Mouse (Mus musculus) kidney, postnatal 0 days (tissue): ENCODE results near the gene Slc9a3r1. TPM values are rescaled to one million over a fixed set of nuclear protein-coding genes. Genes with fewer than 3 reads are reported as not detected.

Experiments
- ATAC-seq: fragments of 200-750 bp; cut with Nextera tagmentation; replicated peaks from 2 replicates; pipeline ENCODE4 v1.8.0; 2017; ENCODE audit warnings: low read depth, moderate number of reproducible peaks, moderate TSS enrichment, moderate library complexity; ENCODE audit not compliant: low FRiP score
- DNase-seq: peaks from one replicate; pipeline ENCODE4 v3.0.0-alpha.2; 2016; ENCODE audit warnings: low spot score
- H3K27ac ChIP-seq: fragments of 300-500 bp; sonication (generic); 2 replicates; pipeline ENCODE4 v1.5.1; 2014; ENCODE audit warnings: mild to moderate bottlenecking
- H3K27me3 ChIP-seq: fragments of 300-500 bp; sonication (generic); 2 replicates; pipeline ENCODE4 v1.6.1; 2014; ENCODE audit warnings: low read length, mixed read lengths; ENCODE audit not compliant: insufficient read depth
- H3K36me3 ChIP-seq: fragments of 300-500 bp; sonication (generic); 2 replicates; pipeline ENCODE4 v1.6.1; 2014; ENCODE audit warnings: low read length, mixed read lengths; ENCODE audit not compliant: insufficient read depth
- H3K4me1 ChIP-seq: fragments of 300-500 bp; sonication (generic); replicated peaks from 2 replicates; pipeline ENCODE4 v1.6.1; 2014; ENCODE audit warnings: antibody characterized with exemption, low read length, mixed read lengths; ENCODE audit not compliant: insufficient read depth
- H3K4me2 ChIP-seq: fragments of 300-500 bp; sonication (generic); 2 replicates; pipeline ENCODE4 v1.6.1; 2014; ENCODE audit warnings: mild to moderate bottlenecking, low read length, moderate library complexity, mixed read lengths
- H3K4me3 ChIP-seq: fragments of 300-500 bp; sonication (generic); replicated peaks from 2 replicates; pipeline ENCODE4 v1.5.1; 2014; ENCODE audit warnings: low read depth, low read length
- H3K9ac ChIP-seq: fragments of 300-500 bp; sonication (generic); 2 replicates; pipeline ENCODE4 v1.6.1; 2014; ENCODE audit warnings: low read depth, low read length
- H3K9me3 ChIP-seq: fragments of 300-500 bp; sonication (generic); replicated peaks from 2 replicates; pipeline ENCODE4 v1.6.1; 2016; ENCODE audit warnings: low read length, inconsistent platforms, mixed read lengths
- CTCF ChIP-seq: IDR thresholded peaks from 2 replicates; pipeline ENCODE4 v1.5.1; 2016; ENCODE audit warnings: antibody characterized with exemption, low read depth, mild to moderate bottlenecking, moderate library complexity
- WGBS: fragments of 180-500 bp; shearing (Covaris S2); extraction: QIAGEN DNeasy Blood & Tissue Kit; methylation state at CpG from one replicate; pipeline ENCODE4 v1.1.7; 2014; 5-methylcytosine and 5-hydroxymethylcytosine counted together
- polyA plus RNA-seq: library from polyadenylated mRNA; unstranded; fragments of >200 nt; fragmentation: Nextera tagmentation; extraction: Ambion mirVana; gene quantifications from 2 replicates; pipeline ENCODE4 v1.2.1, GENCODE M21; 2015

Slc9a3r1 gene
- polyA plus RNA-seq, 1 experiment from 2014 or later: 163 TPM

DNA sequence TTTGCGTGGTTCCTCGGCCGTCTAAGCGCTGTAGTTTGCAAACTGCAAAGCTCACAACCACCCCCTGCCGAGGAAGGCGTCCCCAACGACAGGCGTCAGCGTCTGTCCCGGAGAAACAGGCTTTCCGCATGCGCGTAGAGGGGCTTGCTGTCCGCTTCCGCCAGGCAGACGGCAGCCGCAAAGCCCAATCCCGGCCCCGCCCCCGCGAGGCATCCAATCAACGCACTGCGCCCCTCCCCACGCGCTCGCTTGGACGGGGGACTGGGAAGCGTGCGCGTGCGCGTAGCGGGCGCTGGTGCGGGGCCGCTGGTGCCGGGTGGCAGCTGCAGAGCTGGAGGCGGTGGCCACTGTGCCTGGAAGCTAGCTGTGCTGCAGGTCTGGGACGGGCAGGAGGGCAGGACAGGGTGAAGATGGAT is 24.1 kb downstream of the Slc9a3r1 start, which contains the start of gene Tmem104:
Gene Tmem104 (plus strand): TSS at position 264 of the 416 bp plus-strand sequence.
- DNase-seq (peak; percentile 99), ATAC-seq (peak; percentile 89)
- TF ChIP-seq CTCF: peak; percentile 36; the same call in 1 of the 2 replicates
- under 1% methylated on average over 39 of the region's 39 CpGs for WGBS
- Histone ChIP-seq H3K36me3 (no peaks in the 10 kb centered on the region), H3K27ac (peak within 1 kb of the TSS; percentile 81), H3K4me2 (peak within 1 kb of the TSS; percentile 95), H3K9ac (peak within 1 kb of the TSS; percentile 78), H3K4me3 (peak within 1 kb of the TSS; percentile 58), H3K4me1 (peaks cover 12% of the 10 kb centered on the region), H3K27me3 (no peaks in the 10 kb centered on the region), H3K9me3 (no peaks in the 10 kb centered on the region)

DNA sequence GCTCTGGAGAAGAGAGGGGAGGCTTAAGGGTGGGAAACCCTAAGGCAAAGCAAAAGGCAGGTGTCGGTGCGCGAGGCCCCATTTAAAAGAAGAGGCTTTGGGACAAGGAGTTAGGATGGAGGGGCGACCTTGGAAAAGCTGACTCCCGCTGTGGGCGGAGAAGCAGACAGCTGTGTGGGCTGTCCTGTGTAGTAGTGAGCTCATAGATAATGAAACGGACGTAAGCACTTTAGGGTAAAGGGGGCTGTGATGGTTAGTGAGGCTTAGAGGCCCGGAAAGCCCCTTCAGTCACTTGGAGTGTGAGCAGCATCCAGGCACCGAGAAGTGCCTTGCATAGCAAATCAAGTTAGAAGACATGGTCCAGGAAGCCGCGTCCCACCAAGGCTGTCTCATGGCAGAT is 24.6 kb downstream of the Slc9a3r1 start, which contains the start of gene Nat9:
Gene Nat9 (minus strand): TSS at position 167 of the 400 bp plus-strand sequence.
- H3K4me2 ChIP-seq: peak within 1 kb of the TSS; percentile 95
- DNase-seq (no peak), ATAC-seq (no peak)
- no peaks in the 10 kb centered on the region for H3K27me3 ChIP-seq
- TF ChIP-seq CTCF: no peak
- H3K9ac ChIP-seq: peak within 1 kb of the TSS; percentile 78
- peak within 1 kb of the TSS; percentile 58 for H3K4me3 ChIP-seq
- 10% methylated on average over 12 of the region's 12 CpGs for WGBS
- H3K9me3 ChIP-seq: no peaks in the 10 kb centered on the region
- H3K4me1 ChIP-seq: peaks cover 13% of the 10 kb centered on the region
- H3K27ac ChIP-seq: peak within 1 kb of the TSS; percentile 81
- H3K36me3 ChIP-seq: no peaks in the 10 kb centered on the region

DNA sequence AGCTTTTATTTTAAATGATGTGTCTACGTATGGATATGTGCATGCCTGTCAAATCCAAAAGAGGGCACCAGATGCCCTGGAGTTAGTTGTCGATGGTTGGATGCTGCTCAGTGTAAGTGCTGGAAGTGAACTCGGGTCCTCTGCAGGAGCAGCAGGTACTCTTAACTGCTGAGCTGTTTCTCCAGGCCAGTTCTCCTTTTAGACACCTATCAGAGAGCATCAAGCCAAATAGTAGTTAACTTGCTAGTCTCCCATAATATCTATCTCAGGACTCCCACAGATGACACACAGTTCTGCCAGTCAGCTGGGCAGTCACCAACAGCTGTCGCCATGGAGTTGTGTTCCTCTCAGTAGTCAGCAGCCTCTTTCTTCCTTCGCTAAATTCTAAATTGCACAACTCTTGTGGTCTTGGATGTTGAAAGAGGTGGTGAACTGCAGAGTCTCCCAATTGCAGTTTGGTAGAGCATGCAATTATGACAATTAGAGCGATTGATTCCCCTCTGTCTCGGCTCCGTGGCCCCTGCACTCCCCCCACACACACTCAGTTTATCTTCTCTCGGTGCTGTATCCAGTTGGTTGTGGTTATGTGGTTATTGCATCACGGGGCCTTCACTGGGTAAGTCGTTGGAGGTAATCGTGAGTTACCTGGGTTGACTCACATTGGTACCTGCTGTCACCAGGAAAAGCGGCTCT is 25.5 kb downstream of the Slc9a3r1 start:
- H3K4me3 ChIP-seq: no peak overlapping the region
- 87% methylated on average over 13 of the region's 13 CpGs for WGBS
- peaks cover 13% of the 10 kb centered on the region for H3K4me1 ChIP-seq
- no peaks in the 10 kb centered on the region for H3K36me3 ChIP-seq
- no peak for TF ChIP-seq CTCF
- ATAC-seq (no peak), DNase-seq (no peak)
- H3K9me3 ChIP-seq: no peaks in the 10 kb centered on the region
- H3K4me2 ChIP-seq: no peak overlapping the region
- no peak overlapping the region for H3K27ac ChIP-seq
- H3K27me3 ChIP-seq: no peaks in the 10 kb centered on the region
- H3K9ac ChIP-seq: no peak overlapping the region

DNA sequence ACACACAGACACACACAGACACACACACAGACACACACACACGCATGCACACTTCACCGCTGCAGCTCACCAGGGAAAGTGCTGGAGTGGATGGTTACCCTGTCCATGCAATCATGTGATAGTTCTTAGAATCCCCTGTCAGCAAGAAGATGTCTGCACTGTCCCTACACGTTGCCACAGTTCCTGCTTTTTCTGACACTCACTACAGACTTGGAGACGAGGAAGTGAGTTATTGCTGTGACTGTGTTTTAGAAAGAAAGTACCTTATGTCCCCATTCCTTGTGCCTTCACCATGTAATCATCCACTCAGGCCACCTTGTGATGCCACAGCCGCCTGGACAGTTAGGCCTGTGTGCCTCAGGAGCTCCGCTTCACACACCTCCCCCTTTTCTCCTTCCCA is 26.2 kb downstream of the Slc9a3r1 start:
- ATAC-seq (no peak), DNase-seq (no peak)
- no peaks in the 10 kb centered on the region for H3K9me3 ChIP-seq
- H3K4me2 ChIP-seq: no peak overlapping the region
- H3K27ac ChIP-seq: no peak overlapping the region
- H3K27me3 ChIP-seq: no peaks in the 10 kb centered on the region
- H3K4me1 ChIP-seq: peaks cover 13% of the 10 kb centered on the region
- H3K9ac ChIP-seq: no peak overlapping the region
- TF ChIP-seq CTCF: no peak
- H3K4me3 ChIP-seq: no peak overlapping the region
- 92% methylated on average over 6 of the region's 6 CpGs for WGBS
- no peaks in the 10 kb centered on the region for H3K36me3 ChIP-seq

DNA sequence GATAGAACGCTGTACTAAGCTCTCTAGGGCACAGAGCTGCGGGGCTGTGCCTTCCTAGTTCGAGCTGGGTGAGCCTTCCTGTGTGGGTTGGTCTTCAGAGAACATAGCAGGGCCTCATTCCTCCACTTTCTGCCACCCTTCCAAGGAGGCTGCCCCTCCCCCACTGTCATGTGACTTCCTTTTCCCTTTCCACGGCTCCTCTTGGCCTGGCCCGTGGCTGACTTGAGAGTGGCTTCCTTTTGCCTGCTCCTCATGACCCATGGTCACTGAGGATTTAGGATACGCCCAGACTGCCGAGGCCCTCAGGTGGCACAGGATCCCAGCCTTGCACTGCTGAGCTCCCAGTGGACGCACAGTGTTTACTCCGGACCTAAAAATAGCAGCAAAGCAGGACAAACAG is 29.0 kb downstream of the Slc9a3r1 start:
- Histone ChIP-seq H3K4me3 (no peak overlapping the region), H3K4me1 (peaks cover 7% of the 10 kb centered on the region; the same call in 1 of the 2 replicates), H3K27me3 (no peaks in the 10 kb centered on the region), H3K9me3 (no peaks in the 10 kb centered on the region), H3K27ac (peak overlapping the region; percentile 8; the same call in 1 of the 2 replicates), H3K4me2 (no peak overlapping the region), H3K36me3 (0 out of 2 replicates have a peak, but pooled peaks cover under 1% of the 10 kb centered on the region), H3K9ac (no peak overlapping the region)
- ATAC-seq: no peak
- WGBS: 52% methylated on average over 9 of the region's 9 CpGs
- TF ChIP-seq CTCF: no peak
- peak; percentile 55 for DNase-seq

DNA sequence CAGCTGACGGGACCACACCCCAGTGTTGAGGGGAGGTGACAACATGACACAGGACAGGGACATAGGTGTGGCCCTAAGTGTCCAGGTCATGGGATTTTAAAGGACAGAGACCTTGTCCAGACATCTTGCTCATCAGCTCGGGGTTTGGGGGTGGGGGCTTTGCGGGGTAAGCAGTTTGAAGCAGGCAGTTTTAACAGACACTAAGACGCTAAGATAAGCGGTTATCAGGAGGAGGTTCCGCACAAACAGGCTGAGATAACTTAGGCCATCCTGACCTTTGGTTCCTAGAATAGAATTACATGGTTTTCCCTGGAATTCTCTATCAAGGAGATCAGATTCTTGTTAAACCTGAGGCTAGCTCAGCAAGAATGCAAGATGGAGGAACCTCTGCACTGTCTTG is 31.6 kb downstream of the Slc9a3r1 start:
- no peak overlapping the region for H3K4me2 ChIP-seq
- ATAC-seq (no peak), DNase-seq (no peak)
- H3K4me1 ChIP-seq: 0 out of 2 replicates have a peak, but pooled peaks cover 4% of the 10 kb centered on the region
- no peak overlapping the region for H3K9ac ChIP-seq
- 80% methylated on average over 6 of the region's 6 CpGs for WGBS
- peaks cover 4% of the 10 kb centered on the region; the same call in 1 of the 2 replicates for H3K36me3 ChIP-seq
- H3K9me3 ChIP-seq: no peaks in the 10 kb centered on the region
- H3K27me3 ChIP-seq: no peaks in the 10 kb centered on the region
- H3K27ac ChIP-seq: no peak overlapping the region
- no peak overlapping the region for H3K4me3 ChIP-seq
- TF ChIP-seq CTCF: no peak
